Mouse (Mus musculus) testis, postnatal 14 days (tissue): ENCODE data around the gene Spry2.

Source experiments
- DNase-seq: peaks from one replicate; pipeline ENCODE4 v3.0.0; 2021; ENCODE audit warnings: low spot score

Gene Spry2

GRCm38 (mm10) chr14:105896791-105897568 lies at the start of gene Spry2:
TSS of gene Spry2 (minus strand) at chr14:105896819.
- DNase-seq, result peak; percentile 90

GRCm38 (mm10) chr14:105941353-105941752 lies 44.7 kb upstream of the Spry2 start:
- no peak for DNase-seq

- no peak for DNase-seq
Measured at GRCm38 (mm10) chr14:105926726-105927125, 30.1 kb upstream of the Spry2 start.

GRCm38 (mm10) chr14:105925305-105925704 lies 28.7 kb upstream of the Spry2 start:
- DNase-seq, result no peak

GRCm38 (mm10) chr14:105924712-105925111 lies 28.1 kb upstream of the Spry2 start:
- DNase-seq, result no peak

- no peak for DNase-seq
Measured at GRCm38 (mm10) chr14:105922874-105923273, 26.3 kb upstream of the Spry2 start.

GRCm38 (mm10) chr14:105922427-105922826 lies 25.8 kb upstream of the Spry2 start:
- DNase-seq, result no peak

- no peak for DNase-seq
Measured at GRCm38 (mm10) chr14:105921217-105921695, 24.6 kb upstream of the Spry2 start.

GRCm38 (mm10) chr14:105920395-105921216 lies 24.0 kb upstream of the Spry2 start:
- DNase-seq, result no peak

GRCm38 (mm10) chr14:105907216-105907615 lies 10.6 kb upstream of the Spry2 start:
- no peak for DNase-seq

GRCm38 (mm10) chr14:105905935-105906334 lies 9.3 kb upstream of the Spry2 start:
- DNase-seq, result no peak

- DNase-seq, result no peak
Measured at GRCm38 (mm10) chr14:105905509-105905908, 8.9 kb upstream of the Spry2 start.

- peak; percentile 71 for DNase-seq
Measured at GRCm38 (mm10) chr14:105902807-105903206, 6.2 kb upstream of the Spry2 start.

GRCm38 (mm10) chr14:105900841-105901240 lies 4.2 kb upstream of the Spry2 start:
- no peak for DNase-seq

GRCm38 (mm10) chr14:105899116-105899515 lies 2.5 kb upstream of the Spry2 start:
- no peak for DNase-seq

GRCm38 (mm10) chr14:105898266-105899111 lies 1.9 kb upstream of the Spry2 start:
- peak; percentile 84 for DNase-seq

GRCm38 (mm10) chr14:105897569-105898101 lies 1.0 kb upstream of the Spry2 start:
- peak; percentile 58 for DNase-seq

GRCm38 (mm10) chr14:105895961-105896651 lies 513 bp downstream of the Spry2 start:
- DNase-seq, result peak; percentile 43

- peak; percentile 22 for DNase-seq
Measured at GRCm38 (mm10) chr14:105894971-105895873, 1.4 kb downstream of the Spry2 start.

- DNase-seq, result no peak
Measured at GRCm38 (mm10) chr14:105893623-105893995, 3.0 kb downstream of the Spry2 start.
